Mouse (Mus musculus): ENCODE results near the gene Ctnna2. TPM values are rescaled to one million over a fixed set of nuclear protein-coding genes. Genes with fewer than 3 reads are reported as not detected.

Ctnna2 gene
- polyA plus RNA-seq, 1 experiment = not detected

DNA sequence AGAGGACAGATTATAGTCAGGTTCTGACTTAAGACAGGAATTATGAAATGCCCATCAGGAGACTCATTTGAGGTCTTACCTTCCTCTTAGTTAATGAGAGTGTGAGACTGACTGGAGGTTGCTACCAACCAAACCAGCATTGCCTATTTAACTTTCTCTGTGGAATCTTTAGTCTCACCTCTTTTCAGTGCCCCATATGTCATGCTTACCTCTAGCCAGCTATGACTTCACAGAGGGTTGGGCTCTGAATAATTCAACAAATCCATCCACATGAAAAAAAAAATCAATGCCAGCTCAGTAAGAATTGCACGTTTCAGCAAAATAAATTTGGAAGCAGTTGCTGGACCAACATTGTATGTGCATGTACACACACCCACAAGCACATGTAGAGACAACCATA is 562.5 kb downstream of the Ctnna2 start:
- no peaks in the 10 kb centered on the region for H3K36me3 ChIP-seq (ENCODE audit: control insufficient read depth, insufficient read depth)
- H3K27me3 ChIP-seq (ENCODE audit: control insufficient read depth, insufficient read depth, insufficient read length) = no peaks in the 10 kb centered on the region
- no peak overlapping the region for H3K4me2 ChIP-seq (ENCODE audit: low read depth)
- no peak for TF ChIP-seq MYOG (IDR thresholded peaks at IDR 0.05; ENCODE audit: control insufficient read depth in 1 of 3, insufficient read depth in 1 of 3, insufficient read length in 2 of 3, low read depth in 2 of 3)
- TF ChIP-seq E2F4 (IDR thresholded peaks at IDR 0.05; ENCODE audit: insufficient read depth) = no peak
- no peak for TF ChIP-seq POLR2A (IDR thresholded peaks at IDR 0.05; ENCODE audit: insufficient read length, low read depth)
- H3ac ChIP-seq (ENCODE audit: control insufficient read depth, insufficient read length) = no peak overlapping the region
- H3K4me3 ChIP-seq = no peak overlapping the region
- no peaks in the 10 kb centered on the region for H3K79me2 ChIP-seq (ENCODE audit: control insufficient read depth, insufficient read depth)

DNA sequence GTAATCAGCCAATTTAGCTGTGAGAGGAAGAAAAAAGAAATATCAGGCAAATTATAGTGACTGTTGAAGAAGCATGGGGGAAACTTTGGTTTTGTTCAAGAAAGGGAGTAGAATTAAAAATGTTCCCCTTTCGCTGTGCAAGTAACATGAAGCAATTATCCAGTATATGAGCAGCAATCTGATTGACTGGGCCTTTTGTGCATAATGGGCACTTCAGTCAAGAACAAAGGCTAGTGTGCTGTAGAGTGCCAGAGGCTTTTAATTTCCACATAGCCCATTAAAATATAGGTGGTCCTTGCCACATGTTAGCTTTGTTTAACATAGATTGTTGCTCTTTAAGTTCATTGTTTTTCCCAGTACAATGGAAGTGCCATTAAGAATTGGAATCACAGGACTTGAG is 566.0 kb downstream of the Ctnna2 start:
- no peaks in the 10 kb centered on the region for H3K27me3 ChIP-seq (ENCODE audit: control insufficient read depth, insufficient read depth, insufficient read length)
- no peak for TF ChIP-seq POLR2AphosphoS2 (IDR thresholded peaks at IDR 0.05; ENCODE audit: insufficient read length, low read depth)
- TF ChIP-seq CEBPB (IDR thresholded peaks at IDR 0.05; ENCODE audit: insufficient read depth, poor library complexity, severe bottlenecking) = no peak
- TF ChIP-seq SRF (IDR thresholded peaks at IDR 0.05; ENCODE audit: control insufficient read depth, insufficient read length, low read depth) = no peak
- no peak for TF ChIP-seq MYOD1 (IDR thresholded peaks at IDR 0.05; ENCODE audit: control insufficient read depth in 1 of 3, insufficient read length in 2 of 3, low read depth in 2 of 3)
- no peak for TF ChIP-seq REST (IDR thresholded peaks at IDR 0.05; ENCODE audit: insufficient read depth, insufficient read length)
- TF ChIP-seq MYOG (IDR thresholded peaks at IDR 0.05; ENCODE audit: control insufficient read depth in 1 of 3, insufficient read depth in 1 of 3, insufficient read length in 2 of 3, low read depth in 2 of 3) = no peak
- no peak for TF ChIP-seq MAX (IDR thresholded peaks at IDR 0.05; ENCODE audit: low read depth)
- no peak for TF ChIP-seq USF1 (IDR thresholded peaks at IDR 0.05; ENCODE audit: low read depth)
- no peak for TF ChIP-seq TCF12 (IDR thresholded peaks at IDR 0.05; ENCODE audit: insufficient read depth, poor library complexity, severe bottlenecking)
- TF ChIP-seq E2F4 (IDR thresholded peaks at IDR 0.05; ENCODE audit: insufficient read depth) = no peak
- no peak for TF ChIP-seq TCF3 (IDR thresholded peaks at IDR 0.05; ENCODE audit: insufficient read length, low read depth)

DNA sequence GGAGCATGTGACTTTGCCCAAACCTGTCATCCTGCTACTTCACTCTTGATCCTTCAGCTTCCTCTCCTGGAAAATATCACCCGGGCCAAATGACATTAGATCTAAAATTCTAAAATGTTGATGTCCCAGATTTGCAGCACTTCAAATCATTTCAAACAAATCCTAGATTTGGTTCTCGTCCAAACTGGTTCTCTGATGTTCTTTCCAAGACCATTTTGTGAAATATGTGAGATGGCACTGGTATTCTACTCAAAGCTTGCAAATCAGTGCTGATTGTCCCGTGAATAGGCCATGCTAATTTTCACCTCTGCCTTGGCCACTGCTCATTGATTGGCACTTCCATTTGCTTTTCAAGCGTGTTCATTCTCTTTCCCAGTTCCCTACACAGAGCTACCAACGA is 571.0 kb downstream of the Ctnna2 start:
- no peak overlapping the region for H3ac ChIP-seq (ENCODE audit: control insufficient read depth, insufficient read length)
- no peaks in the 10 kb centered on the region for H3K36me3 ChIP-seq (ENCODE audit: control insufficient read depth, insufficient read depth)
- H3K27me3 ChIP-seq (ENCODE audit: control insufficient read depth, insufficient read depth, insufficient read length) = no peaks in the 10 kb centered on the region
- no peak overlapping the region for H3K4me2 ChIP-seq (ENCODE audit: low read depth)
- H3K4me3 ChIP-seq = no peak overlapping the region
- H3K79me2 ChIP-seq (ENCODE audit: control insufficient read depth, insufficient read depth) = no peaks in the 10 kb centered on the region
- no peak for TF ChIP-seq MAX (IDR thresholded peaks at IDR 0.05; ENCODE audit: low read depth)
- TF ChIP-seq REST (IDR thresholded peaks at IDR 0.05; ENCODE audit: insufficient read depth, insufficient read length) = no peak
- TF ChIP-seq USF1 (IDR thresholded peaks at IDR 0.05; ENCODE audit: low read depth) = no peak
- no peak for TF ChIP-seq TCF12 (IDR thresholded peaks at IDR 0.05; ENCODE audit: insufficient read depth, poor library complexity, severe bottlenecking)
- no peak for TF ChIP-seq CEBPB (IDR thresholded peaks at IDR 0.05; ENCODE audit: insufficient read depth, poor library complexity, severe bottlenecking)
- no peak for TF ChIP-seq TCF3 (IDR thresholded peaks at IDR 0.05; ENCODE audit: insufficient read length, low read depth)
- TF ChIP-seq SRF (IDR thresholded peaks at IDR 0.05; ENCODE audit: control insufficient read depth, insufficient read length, low read depth) = no peak
- TF ChIP-seq MYOD1 (IDR thresholded peaks at IDR 0.05; ENCODE audit: control insufficient read depth in 1 of 3, insufficient read length in 2 of 3, low read depth in 2 of 3) = no peak
- no peak for TF ChIP-seq POLR2A (IDR thresholded peaks at IDR 0.05; ENCODE audit: insufficient read length, low read depth)
- no peak for TF ChIP-seq POLR2AphosphoS2 (IDR thresholded peaks at IDR 0.05; ENCODE audit: insufficient read length, low read depth)
- no peak for TF ChIP-seq E2F4 (IDR thresholded peaks at IDR 0.05; ENCODE audit: insufficient read depth)
- no peak for TF ChIP-seq MYOG (IDR thresholded peaks at IDR 0.05; ENCODE audit: control insufficient read depth in 1 of 3, insufficient read depth in 1 of 3, insufficient read length in 2 of 3, low read depth in 2 of 3)

More for the DNA sequence above, 566.0 kb downstream of the Ctnna2 start:
- Histone ChIP-seq H3K36me3 (ENCODE audit: control insufficient read depth, insufficient read depth) (no peaks in the 10 kb centered on the region), H3K4me2 (ENCODE audit: low read depth) (no peak overlapping the region), H3K4me3 (no peak overlapping the region), H3K79me2 (ENCODE audit: control insufficient read depth, insufficient read depth) (no peaks in the 10 kb centered on the region), H3ac (ENCODE audit: control insufficient read depth, insufficient read length) (no peak overlapping the region)

DNA sequence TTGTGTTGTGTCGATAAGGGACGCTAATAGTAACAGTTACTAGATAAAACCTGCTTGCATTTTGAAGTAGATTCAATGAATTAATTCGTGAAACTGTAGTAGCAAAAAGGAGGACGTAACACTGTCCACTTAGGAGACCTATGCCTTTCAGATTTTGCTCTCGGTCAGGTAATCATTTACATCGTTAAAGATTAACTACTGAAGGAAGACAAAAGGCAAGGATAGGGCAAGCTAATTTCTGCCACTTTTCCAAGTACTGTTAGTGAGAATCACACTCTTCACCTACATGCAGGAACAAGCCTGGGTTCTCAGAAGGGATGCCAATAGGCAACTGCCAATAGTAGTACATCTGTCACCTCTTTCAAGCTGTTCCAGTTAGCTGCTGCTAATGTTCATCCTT is 578.7 kb downstream of the Ctnna2 start:
- TF ChIP-seq TCF12 (IDR thresholded peaks at IDR 0.05; ENCODE audit: insufficient read depth, poor library complexity, severe bottlenecking) (no peak), POLR2AphosphoS2 (IDR thresholded peaks at IDR 0.05; ENCODE audit: insufficient read length, low read depth) (no peak), MAX (IDR thresholded peaks at IDR 0.05; ENCODE audit: low read depth) (no peak), REST (IDR thresholded peaks at IDR 0.05; ENCODE audit: insufficient read depth, insufficient read length) (no peak), E2F4 (IDR thresholded peaks at IDR 0.05; ENCODE audit: insufficient read depth) (no peak), MYOG (IDR thresholded peaks at IDR 0.05; ENCODE audit: control insufficient read depth in 1 of 3, insufficient read depth in 1 of 3, insufficient read length in 2 of 3, low read depth in 2 of 3) (no peak), MYOD1 (IDR thresholded peaks at IDR 0.05; ENCODE audit: control insufficient read depth in 1 of 3, insufficient read length in 2 of 3, low read depth in 2 of 3) (no peak), CEBPB (IDR thresholded peaks at IDR 0.05; ENCODE audit: insufficient read depth, poor library complexity, severe bottlenecking) (no peak), SRF (IDR thresholded peaks at IDR 0.05; ENCODE audit: control insufficient read depth, insufficient read length, low read depth) (no peak), TCF3 (IDR thresholded peaks at IDR 0.05; ENCODE audit: insufficient read length, low read depth) (no peak), POLR2A (IDR thresholded peaks at IDR 0.05; ENCODE audit: insufficient read length, low read depth) (no peak), USF1 (IDR thresholded peaks at IDR 0.05; ENCODE audit: low read depth) (no peak)

DNA sequence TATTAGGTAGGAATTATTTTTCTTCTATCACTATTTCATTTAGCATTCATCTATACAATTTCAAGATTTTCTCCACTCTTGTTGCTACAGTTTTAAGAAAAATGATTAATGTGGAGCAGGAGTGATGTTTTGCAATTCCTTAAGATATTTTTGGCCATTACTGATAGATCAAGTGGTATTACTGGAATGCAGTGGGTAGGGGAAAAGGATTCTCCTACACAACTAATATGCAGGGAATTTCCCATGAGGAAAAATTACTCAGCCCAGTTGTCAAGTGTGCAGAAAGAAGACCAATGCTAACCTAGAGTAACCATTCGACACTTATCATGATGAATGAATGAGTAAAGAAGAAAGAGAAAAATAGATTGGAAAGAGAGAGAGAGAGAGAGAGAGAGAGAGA is 587.8 kb downstream of the Ctnna2 start:
- H3ac ChIP-seq (ENCODE audit: control insufficient read depth, insufficient read length) = no peak overlapping the region
- H3K4me2 ChIP-seq (ENCODE audit: low read depth) = no peak overlapping the region
- TF ChIP-seq TCF3 (IDR thresholded peaks at IDR 0.05; ENCODE audit: insufficient read length, low read depth) (no peak), MYOG (IDR thresholded peaks at IDR 0.05; ENCODE audit: control insufficient read depth in 1 of 3, insufficient read depth in 1 of 3, insufficient read length in 2 of 3, low read depth in 2 of 3) (no peak), POLR2A (IDR thresholded peaks at IDR 0.05; ENCODE audit: insufficient read length, low read depth) (no peak), TCF12 (IDR thresholded peaks at IDR 0.05; ENCODE audit: insufficient read depth, poor library complexity, severe bottlenecking) (no peak), MAX (IDR thresholded peaks at IDR 0.05; ENCODE audit: low read depth) (no peak), POLR2AphosphoS2 (IDR thresholded peaks at IDR 0.05; ENCODE audit: insufficient read length, low read depth) (no peak), SRF (IDR thresholded peaks at IDR 0.05; ENCODE audit: control insufficient read depth, insufficient read length, low read depth) (no peak), USF1 (IDR thresholded peaks at IDR 0.05; ENCODE audit: low read depth) (no peak), REST (IDR thresholded peaks at IDR 0.05; ENCODE audit: insufficient read depth, insufficient read length) (no peak), MYOD1 (IDR thresholded peaks at IDR 0.05; ENCODE audit: control insufficient read depth in 1 of 3, insufficient read length in 2 of 3, low read depth in 2 of 3) (no peak), E2F4 (IDR thresholded peaks at IDR 0.05; ENCODE audit: insufficient read depth) (no peak), CEBPB (IDR thresholded peaks at IDR 0.05; ENCODE audit: insufficient read depth, poor library complexity, severe bottlenecking) (no peak)
- no peak overlapping the region for H3K4me3 ChIP-seq
- H3K79me2 ChIP-seq (ENCODE audit: control insufficient read depth, insufficient read depth) = no peaks in the 10 kb centered on the region
- H3K36me3 ChIP-seq (ENCODE audit: control insufficient read depth, insufficient read depth) = no peaks in the 10 kb centered on the region
- H3K27me3 ChIP-seq (ENCODE audit: control insufficient read depth, insufficient read depth, insufficient read length) = no peaks in the 10 kb centered on the region

More for the DNA sequence above, 578.7 kb downstream of the Ctnna2 start:
- Histone ChIP-seq H3K4me3 (no peak overlapping the region), H3K36me3 (ENCODE audit: control insufficient read depth, insufficient read depth) (no peaks in the 10 kb centered on the region), H3ac (ENCODE audit: control insufficient read depth, insufficient read length) (no peak overlapping the region), H3K79me2 (ENCODE audit: control insufficient read depth, insufficient read depth) (no peaks in the 10 kb centered on the region), H3K27me3 (ENCODE audit: control insufficient read depth, insufficient read depth, insufficient read length) (no peaks in the 10 kb centered on the region), H3K4me2 (ENCODE audit: low read depth) (no peak overlapping the region)
